Mouse (Mus musculus) kidney, adult 2 months (tissue): ENCODE results near the gene Frmd4b.

Experiments
- CTCF ChIP-seq: fragments of 200-500 bp; conservative IDR thresholded peaks from 2 replicates; pipeline ENCODE4 v1.5.1; 2011; ENCODE audit warnings: low read depth, mild to moderate bottlenecking, control low read depth, low read length, moderate library complexity, mixed read lengths; ENCODE audit not compliant: insufficient read depth, insufficient read length
- POLR2A ChIP-seq: fragments of 200-500 bp; IDR thresholded peaks from one replicate; pipeline ENCODE4 v1.6.1; 2011; ENCODE audit warnings: low read depth, low read length, control low read depth

GRCm38 (mm10) chr6:97607646-97608045 lies 9.7 kb downstream of the Frmd4b start:
- no peak for TF ChIP-seq CTCF
- TF ChIP-seq POLR2A = no peak
